Mouse (Mus musculus) stomach, embryonic 14.5 days (tissue): ENCODE data around the gene Mrpl38. TPM values are rescaled to one million over a fixed set of nuclear protein-coding genes. Genes with fewer than 3 reads are reported as not detected.

ENCODE experiments used
- ATAC-seq: fragments of 200-750 bp; cut with Nextera tagmentation; 2 replicates; pipeline ENCODE4 v1.8.0; 2017; ENCODE audit warnings: low read depth, moderate TSS enrichment; ENCODE audit not compliant: insufficient number of reproducible peaks, insufficient read depth, low FRiP score
- H3K27ac ChIP-seq: fragments of 300-500 bp; sonication (generic); 2 replicates; pipeline ENCODE4 v1.5.1; 2014; ENCODE audit warnings: mild to moderate bottlenecking, low read length, moderate library complexity, mixed read lengths
- H3K27me3 ChIP-seq: fragments of 300-500 bp; sonication (generic); 2 replicates; pipeline ENCODE4 v1.6.1; 2014; ENCODE audit warnings: low read length, control low read depth, mixed read lengths; ENCODE audit not compliant: control insufficient read depth, insufficient read depth
- H3K36me3 ChIP-seq: fragments of 300-500 bp; sonication (generic); 2 replicates; pipeline ENCODE4 v1.6.1; 2014; ENCODE audit warnings: mild to moderate bottlenecking, control low read depth, low read length, moderate library complexity, mixed read lengths; ENCODE audit not compliant: control insufficient read depth, insufficient read depth
- H3K4me1 ChIP-seq: fragments of 300-500 bp; sonication (generic); 2 replicates; pipeline ENCODE4 v1.6.1; 2014; ENCODE audit warnings: low read length, control low read depth, mixed read lengths; ENCODE audit not compliant: control insufficient read depth, insufficient read depth
- H3K4me2 ChIP-seq: fragments of 300-500 bp; sonication (generic); replicated peaks from 2 replicates; pipeline ENCODE4 v1.6.1; 2014; ENCODE audit warnings: low read depth, low read length, control low read depth
- H3K4me3 ChIP-seq: fragments of 300-500 bp; sonication (generic); 2 replicates; pipeline ENCODE4 v1.5.1; 2014; ENCODE audit warnings: low read depth, low read length, control low read depth
- H3K9ac ChIP-seq: fragments of 300-500 bp; sonication (generic); replicated peaks from 2 replicates; pipeline ENCODE4 v1.6.1; 2014; ENCODE audit warnings: low read depth, mild to moderate bottlenecking, control low read depth, low read length, moderate library complexity, mixed read lengths
- H3K9me3 ChIP-seq: fragments of 300-500 bp; sonication (generic); 2 replicates; pipeline ENCODE4 v1.6.1; 2016; ENCODE audit warnings: low read depth, low read length, control low read depth; ENCODE audit not compliant: control insufficient read depth
- WGBS: fragments of 180-500 bp; shearing (Covaris S2); extraction: QIAGEN DNeasy Blood & Tissue Kit; methylation state at CpG from one replicate; pipeline ENCODE4 v1.1.7; 2014; 5-methylcytosine and 5-hydroxymethylcytosine counted together
- polyA plus RNA-seq: library from polyadenylated mRNA; unstranded; fragments of >200 nt; fragmentation: Nextera tagmentation; extraction: Ambion mirVana; gene quantifications from 2 replicates; pipeline ENCODE4 v1.2.1, GENCODE M21; 2014

The Mrpl38 gene
- polyA plus RNA-seq, 1 experiment from 2014 or later = 94.2 TPM

DNA sequence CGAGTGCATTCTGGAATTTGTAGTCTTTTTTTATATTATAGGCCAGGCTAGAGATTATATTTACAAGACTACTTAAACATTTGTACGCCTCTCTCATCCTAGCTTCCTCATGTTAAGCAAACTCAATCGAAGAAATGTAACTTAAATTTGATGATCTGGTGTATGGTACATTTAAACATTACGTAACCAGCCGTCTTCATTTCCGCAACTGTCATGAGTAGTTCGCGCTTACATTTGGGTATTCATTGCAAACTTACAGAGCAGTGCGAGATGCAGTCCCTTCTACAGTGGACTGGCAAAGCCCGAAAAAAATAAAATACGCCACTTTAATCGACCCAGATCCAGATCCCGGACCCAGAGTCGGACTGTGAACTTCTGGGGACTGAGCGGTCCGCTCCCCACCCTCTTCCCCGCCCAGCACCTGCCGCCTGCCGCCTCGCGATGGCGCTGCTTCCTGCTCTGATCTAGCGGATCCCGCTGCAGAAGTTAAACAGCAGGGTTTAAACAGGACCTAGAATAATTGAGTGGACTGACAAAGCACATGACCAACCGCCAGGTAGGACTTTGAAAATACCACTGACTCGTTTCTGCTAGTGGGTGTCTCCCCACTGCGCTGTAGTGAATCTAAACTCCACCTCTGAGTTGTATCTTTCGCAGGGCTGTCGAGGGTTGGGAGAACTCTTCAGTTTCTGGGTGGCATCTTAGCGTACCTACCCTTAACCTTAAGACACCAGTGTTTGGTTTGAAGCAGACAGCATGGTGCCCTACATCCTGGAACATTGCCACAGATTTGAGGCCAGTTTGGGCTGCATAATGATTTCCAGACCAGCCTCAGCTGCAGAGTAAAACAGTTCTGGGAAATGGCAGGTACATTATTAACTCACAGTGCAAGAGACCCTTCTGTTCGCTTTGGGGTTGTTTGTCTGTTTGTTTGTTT, 51.2 kb downstream of the Mrpl38 start:
- H3K27me3 ChIP-seq = no peaks in the 10 kb centered on the region
- H3K36me3 ChIP-seq = peaks cover 14% of the 10 kb centered on the region
- peak overlapping the region; percentile 43 for H3K4me3 ChIP-seq
- no peak overlapping the region for H3K9ac ChIP-seq
- peak; percentile 78 for ATAC-seq
- peaks cover 9% of the 10 kb centered on the region; the same call in 1 of the 2 replicates for H3K4me1 ChIP-seq
- H3K9me3 ChIP-seq = no peaks in the 10 kb centered on the region
- H3K27ac ChIP-seq = peak overlapping the region; percentile 35
- H3K4me2 ChIP-seq = peak overlapping the region; percentile 48
- 3% methylated on average over 31 of the region's 31 CpGs for WGBS

DNA sequence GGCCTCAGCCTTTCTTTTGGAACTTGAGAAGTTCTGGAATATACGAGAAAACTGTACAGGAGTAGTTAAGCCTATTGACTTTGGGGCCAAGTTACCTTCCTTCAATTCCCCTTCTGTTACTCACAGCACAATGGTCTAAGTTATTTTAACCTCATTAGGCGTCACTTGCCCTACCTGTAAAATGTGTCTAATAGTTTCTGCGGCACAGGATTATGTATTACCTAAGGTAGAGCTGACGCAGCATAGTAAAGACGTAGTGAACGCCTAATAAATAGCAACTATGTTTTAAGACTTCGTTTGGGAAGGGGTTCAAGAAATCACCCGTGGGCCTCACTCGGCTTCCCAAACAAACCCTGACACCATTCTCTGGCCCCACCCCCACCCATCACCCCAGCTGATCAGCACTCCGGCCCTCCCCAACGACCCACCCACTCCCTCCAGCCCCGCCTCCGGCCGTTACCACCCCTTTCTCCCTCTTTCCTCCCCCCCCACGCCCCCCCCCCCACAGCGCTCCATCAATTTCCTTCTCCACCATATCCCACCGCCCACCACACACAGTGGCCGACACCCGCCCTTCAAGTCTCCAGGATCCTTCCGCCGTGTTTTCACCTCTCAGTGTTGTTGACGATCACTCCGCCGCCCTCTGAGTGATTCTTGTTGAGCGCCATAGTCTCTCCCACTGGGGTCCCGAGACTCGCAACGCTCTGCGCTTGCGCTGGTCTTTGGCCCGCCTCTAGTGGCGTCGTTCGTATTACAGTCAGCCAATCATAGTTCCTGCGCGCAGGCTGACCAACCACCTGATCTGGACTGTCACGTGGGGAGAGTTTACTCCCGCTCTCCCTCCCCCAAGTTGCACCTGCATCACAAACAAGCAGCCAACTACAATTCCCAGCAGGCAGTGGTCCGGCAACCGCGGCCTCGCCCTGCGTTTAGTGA, 52.1 kb downstream of the Mrpl38 start, which contains the start of gene Wbp2:
Gene Wbp2, minus strand, starts transcription at position 738 of the 936 bp plus-strand sequence.
- Histone ChIP-seq H3K9ac (no peak within 1 kb of the TSS; the same call in 1 of the 2 replicates), H3K9me3 (no peaks in the 10 kb centered on the region), H3K4me3 (peak within 1 kb of the TSS; percentile 43), H3K4me2 (peak within 1 kb of the TSS; percentile 48), H3K36me3 (peaks cover 23% of the 10 kb centered on the region), H3K27me3 (no peaks in the 10 kb centered on the region), H3K27ac (peak within 1 kb of the TSS; percentile 58), H3K4me1 (peaks cover 9% of the 10 kb centered on the region; the same call in 1 of the 2 replicates)
- peak; percentile 96 for ATAC-seq
- WGBS = 2% methylated on average over 40 of the region's 43 CpGs

DNA sequence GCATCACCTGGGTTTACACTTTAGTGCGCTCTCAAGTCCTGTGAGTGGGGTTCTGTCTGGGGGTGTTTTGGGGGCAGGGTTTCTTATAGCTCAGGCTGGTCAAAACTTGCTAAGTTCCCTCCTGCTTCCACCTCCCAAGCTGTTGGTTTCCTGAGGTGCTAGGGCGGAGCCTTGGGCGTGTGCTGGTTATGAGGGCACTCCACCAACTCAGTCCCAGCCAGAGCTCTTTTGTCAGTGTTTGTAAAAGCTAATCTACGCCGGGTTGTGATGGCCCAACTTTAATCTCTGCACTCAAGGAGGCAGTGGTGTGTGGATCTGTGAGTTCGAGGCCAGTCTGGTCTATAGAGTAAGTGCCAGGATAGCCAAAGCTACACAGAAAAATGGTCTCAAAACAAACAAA, 54.5 kb downstream of the Mrpl38 start:
- Histone ChIP-seq H3K4me3 (no peak overlapping the region), H3K4me1 (peaks cover 9% of the 10 kb centered on the region; the same call in 1 of the 2 replicates), H3K4me2 (no peak overlapping the region), H3K27me3 (no peaks in the 10 kb centered on the region), H3K36me3 (peaks cover 45% of the 10 kb centered on the region), H3K9me3 (no peaks in the 10 kb centered on the region), H3K27ac (no peak overlapping the region), H3K9ac (no peak overlapping the region)
- no peak for ATAC-seq
- WGBS = 79% methylated on average over 6 of the region's 6 CpGs

DNA sequence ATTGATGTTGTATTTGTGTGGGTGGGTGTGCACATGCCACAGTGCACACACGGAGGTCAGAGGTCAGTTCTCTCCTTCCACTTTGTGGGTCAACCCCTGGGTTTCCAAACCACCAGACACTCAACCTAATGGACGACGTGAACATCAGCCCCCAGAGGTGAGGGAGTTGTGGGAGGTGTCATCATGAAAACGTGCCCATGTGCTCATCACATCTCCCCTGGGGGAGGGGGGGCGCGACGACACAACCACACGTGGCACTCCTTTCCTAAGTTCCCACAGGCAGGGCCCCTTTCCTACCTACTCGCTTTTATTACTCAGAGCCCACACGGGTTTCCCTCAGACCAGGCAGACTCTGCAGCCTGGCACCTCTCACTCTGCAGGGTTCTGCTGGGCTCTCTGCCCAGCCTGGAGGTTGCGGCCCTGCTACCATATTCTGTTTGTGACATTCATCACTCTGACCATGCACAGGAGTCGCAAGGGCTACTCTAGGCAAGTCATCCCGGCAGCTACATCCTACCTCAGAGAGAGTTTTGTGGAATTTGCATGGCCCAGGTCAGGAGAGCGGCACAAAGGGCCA, 55.5 kb downstream of the Mrpl38 start:
- WGBS = 91% methylated on average over 14 of the region's 14 CpGs
- ATAC-seq = no peak
- no peaks in the 10 kb centered on the region for H3K9me3 ChIP-seq
- no peaks in the 10 kb centered on the region for H3K27me3 ChIP-seq
- peaks cover 14% of the 10 kb centered on the region for H3K4me1 ChIP-seq
- no peak overlapping the region for H3K4me2 ChIP-seq
- H3K36me3 ChIP-seq = peaks cover 49% of the 10 kb centered on the region
- H3K27ac ChIP-seq = no peak overlapping the region
- H3K9ac ChIP-seq = no peak overlapping the region
- H3K4me3 ChIP-seq = no peak overlapping the region

Other genes with a start within 250 kb of the Mrpl38 start
- 2.1 TPM in 2 replicates for gene Smim5, start 238.9 kb downstream of the Mrpl38 start, polyA plus RNA-seq
- 35.9 and 41.9 TPM in 2 replicates for gene Smim6, start 226.9 kb downstream of the Mrpl38 start, polyA plus RNA-seq
- 35.8 and 43.6 TPM in 2 replicates for gene Sap30bp, start 205.6 kb downstream of the Mrpl38 start, polyA plus RNA-seq
- gene Recql5, start 205.4 kb downstream of the Mrpl38 start, polyA plus RNA-seq = 19.6 and 20.2 TPM in 2 replicates
- gene Itgb4, start 164.2 kb downstream of the Mrpl38 start, polyA plus RNA-seq = 10.2 and 10.7 TPM in 2 replicates
- 157 and 164 TPM in 2 replicates for gene Galk1, start 126.1 kb downstream of the Mrpl38 start, polyA plus RNA-seq
- 1,982 and 2,067 TPM in 2 replicates for gene H3f3b, start 110.9 kb downstream of the Mrpl38 start, polyA plus RNA-seq
- 29.2 and 31.6 TPM in 2 replicates for gene Unk, start 108.5 kb downstream of the Mrpl38 start, polyA plus RNA-seq
- gene Unc13d, start 60.9 kb downstream of the Mrpl38 start, polyA plus RNA-seq = 3.7 and 4.7 TPM in 2 replicates
- 74.0 and 82.4 TPM in 2 replicates for gene Wbp2, start 51.9 kb downstream of the Mrpl38 start, polyA plus RNA-seq
- gene Trim47, start 11.7 kb downstream of the Mrpl38 start, polyA plus RNA-seq = 12.2 and 17.3 TPM in 2 replicates
- gene Trim65, start 7.7 kb downstream of the Mrpl38 start, polyA plus RNA-seq = 5.0 and 6.4 TPM in 2 replicates
- 29.3 and 30.2 TPM in 2 replicates for gene Fbf1, start 29.3 kb upstream of the Mrpl38 start, polyA plus RNA-seq
- gene Ten1, start 60.0 kb upstream of the Mrpl38 start, polyA plus RNA-seq = 80.9 and 81.3 TPM in 2 replicates
- gene Acox1, start 60.2 kb upstream of the Mrpl38 start, polyA plus RNA-seq = 29.0 and 29.6 TPM in 2 replicates
- 5.0 and 6.0 TPM in 2 replicates for gene Evpl, start 99.2 kb upstream of the Mrpl38 start, polyA plus RNA-seq
- 71.8 and 74.2 TPM in 2 replicates for gene Srp68, start 135.3 kb upstream of the Mrpl38 start, polyA plus RNA-seq
- gene Galr2, start 142.1 kb upstream of the Mrpl38 start, polyA plus RNA-seq = 0.13 and 0.15 TPM in 2 replicates
- 67.3 and 72.7 TPM in 2 replicates for gene Exoc7, start 168.4 kb upstream of the Mrpl38 start, polyA plus RNA-seq
- gene Foxj1, start 196.5 kb upstream of the Mrpl38 start, polyA plus RNA-seq = 0.17 and 0.34 TPM in 2 replicates